Mouse (Mus musculus) heart, embryonic 11.5 days (tissue): ENCODE measurements at regions not wholly inside any gene's neighbourhood (a gene's known extent, or its start where the extent isn't known, plus 50 kb on each side); places are given as distances from the start of the nearest gene placed in this dataset.

ENCODE experiments used
- ATAC-seq: fragments of 200-750 bp; cut with Nextera tagmentation; replicated peaks from 2 replicates; pipeline ENCODE4 v1.8.0; 2017; ENCODE audit warnings: moderate library complexity; ENCODE audit not compliant: insufficient number of reproducible peaks, low FRiP score, low TSS enrichment
- H3K27ac ChIP-seq: fragments of 300-500 bp; sonication (generic); 2 replicates; pipeline ENCODE4 v1.5.1; 2014; ENCODE audit warnings: mild to moderate bottlenecking, low read depth, low read length
- H3K27me3 ChIP-seq: fragments of 300-500 bp; sonication (generic); 2 replicates; pipeline ENCODE4 v1.6.1; 2014; ENCODE audit warnings: mild to moderate bottlenecking, low read length, mixed read lengths; ENCODE audit not compliant: control insufficient read depth, insufficient read depth
- H3K36me3 ChIP-seq: fragments of 300-500 bp; sonication (generic); 2 replicates; pipeline ENCODE4 v1.6.1; 2014; ENCODE audit warnings: mild to moderate bottlenecking, low read length, moderate library complexity, mixed read lengths; ENCODE audit not compliant: control insufficient read depth, insufficient read depth
- H3K4me1 ChIP-seq: fragments of 300-500 bp; sonication (generic); 2 replicates; pipeline ENCODE4 v1.6.1; 2014; ENCODE audit warnings: low read length; ENCODE audit not compliant: control insufficient read depth, insufficient read depth
- H3K4me2 ChIP-seq: fragments of 300-500 bp; sonication (generic); 2 replicates; pipeline ENCODE4 v1.6.1; 2014; ENCODE audit warnings: mild to moderate bottlenecking, moderate library complexity
- H3K4me3 ChIP-seq: fragments of 300-500 bp; sonication (generic); 2 replicates; pipeline ENCODE4 v1.5.1; 2014; ENCODE audit warnings: low read depth, low read length
- H3K9ac ChIP-seq: fragments of 300-500 bp; sonication (generic); 2 replicates; pipeline ENCODE4 v1.6.1; 2014; ENCODE audit warnings: mild to moderate bottlenecking, low read depth, low read length, moderate library complexity
- H3K9me3 ChIP-seq: fragments of 300-500 bp; sonication (generic); replicated peaks from 2 replicates; pipeline ENCODE4 v1.6.1; 2016; ENCODE audit warnings: low read length; ENCODE audit not compliant: control insufficient read depth
- WGBS: fragments of 180-500 bp; shearing (Covaris S2); extraction: QIAGEN DNeasy Blood & Tissue Kit; methylation state at CpG from one replicate; pipeline ENCODE4 v1.1.7; 2014; ENCODE audit not compliant: insufficient replicate concordance; 5-methylcytosine and 5-hydroxymethylcytosine counted together

- H3K4me1 ChIP-seq: no peaks in the 10 kb centered on the region
- no peak for ATAC-seq
- no peak overlapping the region for H3K9ac ChIP-seq
- H3K4me2 ChIP-seq: no peak overlapping the region
- 48% methylated on average over 22 of the region's 22 CpGs for WGBS
- no peaks in the 10 kb centered on the region for H3K9me3 ChIP-seq
- no peak overlapping the region for H3K4me3 ChIP-seq
- H3K27ac ChIP-seq: no peak overlapping the region
- no peaks in the 10 kb centered on the region for H3K36me3 ChIP-seq
- peaks cover 4% of the 10 kb centered on the region for H3K27me3 ChIP-seq
Observed at GRCm38 (mm10) chr11:6768599-6769436, 68.6 kb downstream of the Gm11983 start.

DNA sequence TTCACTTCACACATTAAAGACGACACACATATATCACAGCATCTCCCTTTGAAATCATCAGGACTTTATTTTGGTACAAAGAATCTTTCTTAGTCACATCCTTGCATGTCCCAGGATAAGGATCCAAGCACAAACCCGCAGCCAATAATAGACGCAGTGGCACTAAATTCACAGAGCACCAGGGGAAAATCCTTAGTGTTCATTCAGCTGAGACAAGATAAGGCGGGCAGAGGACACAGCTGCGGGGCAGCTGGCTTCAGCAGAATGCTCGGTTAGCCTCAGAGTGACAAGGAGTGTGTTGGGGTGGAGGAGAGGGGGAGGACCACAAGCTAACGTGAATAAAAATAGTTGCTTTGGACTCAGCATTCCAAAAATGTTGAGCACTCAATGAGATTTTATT, 70.7 kb downstream of the Gm11983 start:
- peaks cover 4% of the 10 kb centered on the region for H3K27me3 ChIP-seq
- H3K9me3 ChIP-seq: no peaks in the 10 kb centered on the region
- H3K4me1 ChIP-seq: no peaks in the 10 kb centered on the region
- no peak for ATAC-seq
- no peaks in the 10 kb centered on the region for H3K36me3 ChIP-seq
- H3K27ac ChIP-seq: no peak overlapping the region
- 38% methylated on average over 7 of the region's 7 CpGs for WGBS
- no peak overlapping the region for H3K9ac ChIP-seq
- H3K4me2 ChIP-seq: no peak overlapping the region
- no peak overlapping the region for H3K4me3 ChIP-seq

DNA sequence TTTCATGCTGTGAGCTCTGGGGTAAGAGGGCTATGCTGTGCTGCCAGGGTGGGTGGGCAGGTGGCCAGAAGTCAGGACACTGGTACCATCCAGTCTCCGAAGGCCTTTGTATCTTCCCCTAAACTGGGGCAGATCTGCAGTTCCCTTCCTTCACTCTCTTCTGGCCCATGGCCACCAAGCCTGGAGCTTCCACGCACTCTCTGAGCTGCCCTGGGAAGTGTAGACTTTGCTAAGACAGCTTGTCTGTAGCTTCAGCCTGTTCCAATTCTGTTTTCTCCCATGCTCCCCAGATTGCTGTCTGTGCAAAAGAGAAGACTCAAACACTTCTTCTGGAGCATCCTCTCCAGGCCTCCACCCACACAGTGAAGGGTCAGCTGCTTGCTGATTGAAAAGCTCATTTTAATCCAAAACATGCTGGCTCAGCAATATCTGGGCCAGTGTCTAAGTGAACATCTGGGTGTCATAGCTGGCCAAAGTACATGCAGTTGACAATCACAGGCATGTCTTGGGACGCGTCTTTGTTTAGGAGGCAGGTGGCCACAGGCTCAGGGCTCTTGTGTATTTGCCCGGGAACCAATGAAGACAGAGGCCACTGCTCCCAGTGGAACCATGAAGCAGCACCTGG, 72.0 kb downstream of the Gm11983 start:
- no peak overlapping the region for H3K9ac ChIP-seq
- H3K4me3 ChIP-seq: no peak overlapping the region
- no peak overlapping the region for H3K4me2 ChIP-seq
- H3K9me3 ChIP-seq: no peaks in the 10 kb centered on the region
- WGBS: 89% methylated on average over 5 of the region's 5 CpGs
- no peaks in the 10 kb centered on the region for H3K36me3 ChIP-seq
- ATAC-seq: no peak
- H3K4me1 ChIP-seq: no peaks in the 10 kb centered on the region
- H3K27ac ChIP-seq: no peak overlapping the region
- H3K27me3 ChIP-seq: peaks cover 4% of the 10 kb centered on the region

- ATAC-seq: no peak
- H3K27ac ChIP-seq: no peak overlapping the region
- WGBS: 91% methylated on average over 3 of the region's 3 CpGs
Observed at GRCm38 (mm10) chr11:6764186-6764585, 73.3 kb downstream of the Gm11983 start.

GRCm38 (mm10) chr11:6763001-6763400, 74.5 kb downstream of the Gm11983 start:
- Histone ChIP-seq H3K4me2 (no peak overlapping the region), H3K9me3 (no peaks in the 10 kb centered on the region), H3K9ac (no peak overlapping the region), H3K27ac (no peak overlapping the region), H3K36me3 (no peaks in the 10 kb centered on the region), H3K4me3 (no peak overlapping the region), H3K27me3 (no peaks in the 10 kb centered on the region; the same call in 1 of the 2 replicates), H3K4me1 (no peaks in the 10 kb centered on the region)
- 72% methylated on average over 4 of the region's 4 CpGs for WGBS
- no peak for ATAC-seq

More at GRCm38 (mm10) chr11:6764186-6764585, 73.3 kb downstream of the Gm11983 start:
- Histone ChIP-seq H3K4me3 (no peak overlapping the region), H3K36me3 (no peaks in the 10 kb centered on the region), H3K4me1 (no peaks in the 10 kb centered on the region), H3K9me3 (no peaks in the 10 kb centered on the region), H3K9ac (no peak overlapping the region), H3K4me2 (no peak overlapping the region), H3K27me3 (peaks cover 4% of the 10 kb centered on the region)

GRCm38 (mm10) chr11:6761876-6762628, 75.4 kb downstream of the Gm11983 start:
- no peaks in the 10 kb centered on the region for H3K4me1 ChIP-seq
- no peaks in the 10 kb centered on the region for H3K36me3 ChIP-seq
- no peaks in the 10 kb centered on the region for H3K27me3 ChIP-seq
- 80% methylated on average over 11 of the region's 11 CpGs for WGBS
- no peak overlapping the region for H3K4me2 ChIP-seq
- no peak overlapping the region for H3K4me3 ChIP-seq
- H3K9me3 ChIP-seq: no peaks in the 10 kb centered on the region
- no peak for ATAC-seq
- H3K9ac ChIP-seq: no peak overlapping the region
- no peak overlapping the region for H3K27ac ChIP-seq

- Histone ChIP-seq H3K9ac (no peak overlapping the region), H3K9me3 (no peaks in the 10 kb centered on the region), H3K36me3 (no peaks in the 10 kb centered on the region), H3K4me2 (no peak overlapping the region), H3K27ac (no peak overlapping the region), H3K4me1 (no peaks in the 10 kb centered on the region), H3K27me3 (no peaks in the 10 kb centered on the region), H3K4me3 (no peak overlapping the region)
- ATAC-seq: no peak
- WGBS: 49% methylated on average over 4 of the region's 4 CpGs
Observed at GRCm38 (mm10) chr11:6759578-6759977, 77.9 kb downstream of the Gm11983 start.

GRCm38 (mm10) chr11:6739439-6739838, 81.1 kb downstream of the Ramp3 start:
- WGBS: 82% methylated on average over 5 of the region's 5 CpGs
- no peak overlapping the region for H3K9ac ChIP-seq
- H3K36me3 ChIP-seq: no peaks in the 10 kb centered on the region
- H3K27ac ChIP-seq: no peak overlapping the region
- H3K4me1 ChIP-seq: no peaks in the 10 kb centered on the region
- no peaks in the 10 kb centered on the region for H3K27me3 ChIP-seq
- ATAC-seq: no peak
- no peak overlapping the region for H3K4me2 ChIP-seq
- no peaks in the 10 kb centered on the region for H3K9me3 ChIP-seq
- H3K4me3 ChIP-seq: no peak overlapping the region
